Mouse (Mus musculus) gastrocnemius, postnatal 10 days (tissue): ENCODE measurements around the gene Ggta1. TPM values are rescaled to one million over a fixed set of nuclear protein-coding genes. Genes with fewer than 3 reads are reported as not detected.

ENCODE experiments used
- DNase-seq: peaks from one replicate; pipeline ENCODE4 v3.0.0; 2021; ENCODE audit warnings: mixed read lengths
- total RNA-seq, 2 experiments: library from RNA; stranded (reverse); gene quantifications; 2 replicates each; pipeline ENCODE4 v1.2.3; 2021

Gene Ggta1
- total RNA-seq, 2 experiments from 2014 or later: 13.2 to 17.0 TPM

- no peak for DNase-seq
Observed at GRCm38 (mm10) chr2:35491151-35491550, 28.1 kb upstream of the Ggta1 start.

- DNase-seq: no peak
Observed at GRCm38 (mm10) chr2:35490458-35491111, 27.6 kb upstream of the Ggta1 start.

- no peak for DNase-seq
Observed at GRCm38 (mm10) chr2:35487700-35488099, 24.7 kb upstream of the Ggta1 start.

- DNase-seq: no peak
Observed at GRCm38 (mm10) chr2:35486981-35487655, 24.1 kb upstream of the Ggta1 start.

GRCm38 (mm10) chr2:35484102-35484501 lies 21.1 kb upstream of the Ggta1 start:
- DNase-seq: no peak

- DNase-seq: no peak
Observed at GRCm38 (mm10) chr2:35483402-35483801, 20.4 kb upstream of the Ggta1 start.

GRCm38 (mm10) chr2:35481322-35481990 lies 18.4 kb upstream of the Ggta1 start:
- DNase-seq: no peak

- DNase-seq: no peak
Observed at GRCm38 (mm10) chr2:35480073-35480472, 17.0 kb upstream of the Ggta1 start.

- no peak for DNase-seq
Observed at GRCm38 (mm10) chr2:35478812-35479122, 15.7 kb upstream of the Ggta1 start.

- no peak for DNase-seq
Observed at GRCm38 (mm10) chr2:35477999-35478811, 15.2 kb upstream of the Ggta1 start.

- DNase-seq: no peak
Observed at GRCm38 (mm10) chr2:35477321-35477720, 14.3 kb upstream of the Ggta1 start.

GRCm38 (mm10) chr2:35474916-35475315 lies 11.9 kb upstream of the Ggta1 start:
- no peak for DNase-seq

- no peak for DNase-seq
Observed at GRCm38 (mm10) chr2:35469266-35469665, 6.2 kb upstream of the Ggta1 start.

- no peak for DNase-seq
Observed at GRCm38 (mm10) chr2:35468276-35468675, 5.2 kb upstream of the Ggta1 start.

- no peak for DNase-seq
Observed at GRCm38 (mm10) chr2:35467855-35468254, 4.8 kb upstream of the Ggta1 start.

GRCm38 (mm10) chr2:35465677-35466076 lies 2.6 kb upstream of the Ggta1 start:
- DNase-seq: no peak

- no peak for DNase-seq
Observed at GRCm38 (mm10) chr2:35464548-35464947, 1.5 kb upstream of the Ggta1 start.

- DNase-seq: no peak
Observed at GRCm38 (mm10) chr2:35464089-35464534, 1.1 kb upstream of the Ggta1 start.

- peak; percentile 45 for DNase-seq
Observed at GRCm38 (mm10) chr2:35463372-35464088, 499 bp upstream of the Ggta1 start.

- peak; percentile 35 for DNase-seq
Observed at GRCm38 (mm10) chr2:35461971-35462787, 852 bp downstream of the Ggta1 start.
